Mouse (Mus musculus) stomach, postnatal 0 days (tissue): ENCODE results near the gene Rgs7bp. TPM values are rescaled to one million over a fixed set of nuclear protein-coding genes. Genes with fewer than 3 reads are reported as not detected.
"Not testable (repeated sequence)": the region's sequence is repeated elsewhere in the genome, so short reads cannot be mapped to it uniquely, and the experiment has no call there.

ENCODE experiments used
- ATAC-seq: fragments of 200-750 bp; cut with Nextera tagmentation; 2 replicates; pipeline ENCODE4 v1.8.0; 2017; ENCODE audit not compliant: low FRiP score, low TSS enrichment
- DNase-seq: peaks from one replicate; pipeline ENCODE4 v3.0.0-alpha.2; 2016; ENCODE audit warnings: low spot score
- H3K27ac ChIP-seq: fragments of 300-500 bp; sonication (generic); replicated peaks from 2 replicates; pipeline ENCODE4 v1.5.1; 2014; ENCODE audit warnings: mild to moderate bottlenecking, control low read depth
- H3K27me3 ChIP-seq: fragments of 300-500 bp; sonication (generic); 2 replicates; pipeline ENCODE4 v1.6.1; 2014; ENCODE audit warnings: low read length; ENCODE audit not compliant: control insufficient read depth, insufficient read depth
- H3K36me3 ChIP-seq: fragments of 300-500 bp; sonication (generic); 2 replicates; pipeline ENCODE4 v1.6.1; 2014; ENCODE audit warnings: low read length, mixed read lengths; ENCODE audit not compliant: control insufficient read depth, insufficient read depth
- H3K4me1 ChIP-seq: fragments of 300-500 bp; sonication (generic); replicated peaks from 2 replicates; pipeline ENCODE4 v1.6.1; 2014; ENCODE audit warnings: antibody characterized with exemption; ENCODE audit not compliant: control insufficient read depth, insufficient read depth
- H3K4me2 ChIP-seq: fragments of 300-500 bp; sonication (generic); replicated peaks from 2 replicates; pipeline ENCODE4 v1.6.1; 2014; ENCODE audit warnings: low read depth, mild to moderate bottlenecking, control low read depth, moderate library complexity
- H3K4me3 ChIP-seq: fragments of 300-500 bp; sonication (generic); 2 replicates; pipeline ENCODE4 v1.5.1; 2014; ENCODE audit warnings: low read depth, low read length, control low read depth
- H3K9ac ChIP-seq: fragments of 300-500 bp; sonication (generic); 2 replicates; pipeline ENCODE4 v1.6.1; 2014; ENCODE audit warnings: mild to moderate bottlenecking, low read length, control low read depth, mixed read lengths
- H3K9me3 ChIP-seq: fragments of 300-500 bp; sonication (generic); 2 replicates; pipeline ENCODE4 v1.6.1; 2016; ENCODE audit warnings: low read length; ENCODE audit not compliant: control insufficient read depth
- CTCF ChIP-seq: IDR thresholded peaks from 2 replicates; pipeline ENCODE4 v1.5.1; 2016; ENCODE audit warnings: antibody characterized with exemption, low read depth, mild to moderate bottlenecking, moderate library complexity
- EP300 ChIP-seq: optimal IDR thresholded peaks from 2 replicates; pipeline ENCODE3; 2016; ENCODE audit warnings: antibody characterized with exemption
- WGBS: fragments of 180-500 bp; shearing (Covaris S2); extraction: QIAGEN DNeasy Blood & Tissue Kit; methylation state at CpG from one replicate; pipeline ENCODE4 v1.1.7; 2014; 5-methylcytosine and 5-hydroxymethylcytosine counted together
- polyA plus RNA-seq: library from polyadenylated mRNA; unstranded; fragments of >200 nt; fragmentation: Nextera tagmentation; extraction: Ambion mirVana; gene quantifications from 2 replicates; pipeline ENCODE4 v1.2.1, GENCODE M21; 2015

Gene Rgs7bp
- polyA plus RNA-seq, 1 experiment from 2014 or later, result 1.5 TPM

DNA sequence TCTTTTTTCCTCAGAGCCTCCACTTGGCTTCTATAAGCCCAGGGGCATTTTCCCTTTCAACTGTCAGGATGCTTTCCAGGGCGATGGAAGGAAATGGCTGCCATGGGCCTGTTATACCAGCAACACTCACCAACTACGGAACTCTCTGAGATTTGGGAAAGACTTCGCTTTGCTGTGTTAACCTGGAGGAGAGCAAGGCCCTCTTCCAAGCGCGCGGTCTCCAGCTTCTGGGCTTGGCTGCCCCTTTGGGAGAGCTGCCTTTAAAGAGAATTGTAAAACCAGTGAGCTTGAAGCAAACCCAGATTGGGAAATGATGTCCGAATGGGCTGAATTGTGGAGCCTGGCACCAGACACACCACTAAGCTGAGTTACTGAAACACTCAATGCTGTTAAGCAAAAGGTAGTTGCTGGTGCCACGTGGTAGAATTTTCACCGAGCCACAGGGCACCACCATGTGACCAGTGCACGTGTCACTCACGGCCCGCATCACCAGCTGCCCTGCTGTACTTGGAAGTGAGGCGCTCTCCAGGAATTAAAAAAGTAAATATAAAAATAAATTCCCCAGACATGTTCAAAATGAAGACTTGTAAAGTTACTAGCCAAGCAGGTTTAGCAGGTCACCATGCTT, 115.7 kb downstream of the Rgs7bp start:
- no peaks in the 10 kb centered on the region for H3K9me3 ChIP-seq
- H3K27me3 ChIP-seq, result no peaks in the 10 kb centered on the region
- WGBS, result 63% methylated on average over 13 of the region's 13 CpGs
- H3K4me2 ChIP-seq, result no peak overlapping the region
- no peaks in the 10 kb centered on the region for H3K4me1 ChIP-seq
- H3K36me3 ChIP-seq, result no peaks in the 10 kb centered on the region
- no peak overlapping the region for H3K9ac ChIP-seq
- H3K27ac ChIP-seq, result no peak overlapping the region
- no peak overlapping the region for H3K4me3 ChIP-seq
- DNase-seq (peak; percentile 30), ATAC-seq (peak; percentile 59; the same call in 1 of the 2 replicates)
- no peak for TF ChIP-seq EP300
- no peak for TF ChIP-seq CTCF

DNA sequence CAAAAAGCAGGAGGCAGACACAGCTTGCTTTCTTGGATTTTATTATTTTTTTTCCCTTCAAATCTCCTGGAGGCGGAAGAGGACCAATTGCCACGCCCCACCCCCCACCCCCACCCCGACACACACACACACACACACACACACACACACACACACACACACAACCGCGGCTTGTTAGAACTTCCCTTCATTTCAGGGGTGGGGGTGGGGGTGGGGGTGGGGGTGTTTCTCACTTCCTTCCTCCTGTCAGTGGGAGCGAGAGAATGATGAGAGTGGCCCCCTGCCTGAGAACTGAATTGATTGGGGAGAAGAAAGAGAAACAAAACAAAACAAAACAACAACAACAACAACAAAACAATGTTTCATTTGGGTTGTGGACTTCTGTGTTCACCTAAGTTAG, 117.0 kb downstream of the Rgs7bp start:
- TF ChIP-seq EP300 (no peak), CTCF (no peak)
- Histone ChIP-seq H3K36me3 (no peaks in the 10 kb centered on the region), H3K9ac (no peak overlapping the region), H3K27ac (no peak overlapping the region), H3K4me3 (peak overlapping the region; percentile 3; the same call in 1 of the 2 replicates), H3K4me1 (no peaks in the 10 kb centered on the region), H3K4me2 (peak overlapping the region; percentile 34), H3K27me3 (no peaks in the 10 kb centered on the region), H3K9me3 (no peaks in the 10 kb centered on the region)
- WGBS, result 15% methylated on average over 4 of the region's 6 CpGs
- ATAC-seq (no peak), DNase-seq (no peak)

DNA sequence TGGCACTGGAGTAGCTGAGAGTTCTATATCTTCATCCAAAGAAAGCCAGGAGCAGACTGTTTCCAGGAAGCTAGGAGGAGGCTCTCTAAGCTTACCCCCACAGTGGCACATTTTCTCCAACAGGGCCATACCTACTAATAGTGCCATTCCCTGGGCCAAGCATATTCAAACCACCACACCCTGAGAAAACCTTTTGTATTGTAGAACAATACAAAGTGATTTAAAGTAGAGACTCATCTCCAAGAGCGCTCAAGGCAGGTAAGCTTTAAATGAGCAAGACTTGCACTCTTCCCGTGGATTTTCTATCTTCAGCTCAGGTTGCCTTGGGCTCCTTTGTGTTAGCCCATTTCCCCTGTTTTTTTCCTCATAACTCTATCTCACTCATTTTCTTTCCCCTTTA, 118.1 kb downstream of the Rgs7bp start:
- H3K9me3 ChIP-seq, result no peaks in the 10 kb centered on the region
- ATAC-seq (no peak), DNase-seq (no peak)
- H3K4me1 ChIP-seq, result no peaks in the 10 kb centered on the region
- no peak overlapping the region for H3K4me3 ChIP-seq
- H3K36me3 ChIP-seq, result no peaks in the 10 kb centered on the region
- H3K27me3 ChIP-seq, result no peaks in the 10 kb centered on the region
- no peak overlapping the region for H3K27ac ChIP-seq
- H3K9ac ChIP-seq, result no peak overlapping the region
- no peak for TF ChIP-seq EP300
- no peak for TF ChIP-seq CTCF
- WGBS, result 88% methylated on average over 2 of the region's 2 CpGs
- no peak overlapping the region for H3K4me2 ChIP-seq

DNA sequence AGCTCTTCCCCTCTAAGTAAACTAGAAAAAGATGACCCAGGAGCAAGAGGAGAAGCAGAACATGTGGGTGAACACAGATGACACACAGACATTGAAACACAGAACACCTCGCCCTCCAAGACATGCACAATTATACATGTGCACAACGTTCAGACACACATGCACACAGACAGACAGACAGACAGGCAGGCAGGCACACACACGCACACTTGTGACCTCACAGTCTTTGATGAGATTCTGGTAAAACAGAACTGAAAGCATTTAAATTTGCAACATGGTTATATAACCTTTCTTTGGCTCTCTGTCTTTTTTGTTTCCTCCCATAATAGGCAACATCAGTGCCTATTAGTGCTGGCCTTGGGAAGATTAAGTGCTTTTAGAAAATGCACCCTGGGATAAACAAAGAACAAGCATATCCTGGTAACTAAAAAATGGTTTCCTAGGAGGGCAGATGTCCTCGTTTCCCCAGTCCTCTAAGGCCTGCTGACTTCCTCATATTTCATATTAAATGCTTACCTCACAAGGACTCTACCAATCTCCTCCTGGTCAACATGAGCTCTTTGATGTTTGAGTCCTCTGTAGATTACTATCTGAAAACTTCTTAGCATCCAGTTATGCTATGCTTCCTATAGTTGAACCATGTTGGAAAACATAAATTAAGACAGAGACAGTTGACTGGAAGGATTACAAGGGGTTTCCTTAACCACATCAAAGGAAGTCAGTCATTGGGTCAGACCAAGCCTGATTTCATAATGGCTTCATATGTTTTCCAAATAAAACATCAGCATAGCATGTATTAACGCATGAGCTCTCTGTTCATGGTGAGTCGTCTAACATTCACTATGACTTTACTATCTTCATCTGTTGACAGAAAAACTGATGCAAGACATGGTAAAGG, 122.8 kb downstream of the Rgs7bp start:
- Histone ChIP-seq H3K4me2 (no peak overlapping the region), H3K36me3 (no peaks in the 10 kb centered on the region), H3K27me3 (no peaks in the 10 kb centered on the region), H3K4me3 (no peak overlapping the region), H3K9me3 (no peaks in the 10 kb centered on the region), H3K9ac (no peak overlapping the region), H3K27ac (no peak overlapping the region), H3K4me1 (no peaks in the 10 kb centered on the region)
- TF ChIP-seq EP300 (no peak), CTCF (no peak)
- DNase-seq, result no peak
- ATAC-seq, result no peak
- 64% methylated on average over 6 of the region's 6 CpGs for WGBS

DNA sequence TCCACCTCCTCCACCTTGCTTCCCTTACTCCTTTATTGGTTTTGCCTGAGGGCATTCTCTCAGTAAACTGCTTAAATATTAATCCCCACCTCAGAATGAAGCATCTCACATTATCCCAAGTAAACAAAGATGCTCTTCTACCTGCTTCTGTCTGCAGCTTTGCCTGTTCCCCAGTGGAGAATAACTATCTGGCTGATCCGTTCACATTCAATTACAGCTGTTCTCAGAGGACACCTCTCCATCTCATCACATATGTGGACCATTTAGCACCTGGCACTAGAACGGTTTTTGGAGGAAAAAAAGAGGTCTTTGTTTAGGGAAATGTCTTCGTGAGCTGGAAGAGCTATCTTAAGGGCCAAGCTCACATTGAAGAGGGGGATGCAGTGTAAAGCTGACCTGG, 123.9 kb downstream of the Rgs7bp start:
- no peak for TF ChIP-seq EP300
- TF ChIP-seq CTCF, result no peak
- H3K4me2 ChIP-seq, result no peak overlapping the region
- no peak overlapping the region for H3K9ac ChIP-seq
- DNase-seq, result no peak
- no peaks in the 10 kb centered on the region for H3K4me1 ChIP-seq
- no peaks in the 10 kb centered on the region for H3K36me3 ChIP-seq
- no peak overlapping the region for H3K27ac ChIP-seq
- ATAC-seq, result no peak
- no peaks in the 10 kb centered on the region for H3K27me3 ChIP-seq
- WGBS, result 58% methylated on average over 3 of the region's 3 CpGs
- H3K9me3 ChIP-seq, result no peaks in the 10 kb centered on the region
- H3K4me3 ChIP-seq, result no peak overlapping the region

DNA sequence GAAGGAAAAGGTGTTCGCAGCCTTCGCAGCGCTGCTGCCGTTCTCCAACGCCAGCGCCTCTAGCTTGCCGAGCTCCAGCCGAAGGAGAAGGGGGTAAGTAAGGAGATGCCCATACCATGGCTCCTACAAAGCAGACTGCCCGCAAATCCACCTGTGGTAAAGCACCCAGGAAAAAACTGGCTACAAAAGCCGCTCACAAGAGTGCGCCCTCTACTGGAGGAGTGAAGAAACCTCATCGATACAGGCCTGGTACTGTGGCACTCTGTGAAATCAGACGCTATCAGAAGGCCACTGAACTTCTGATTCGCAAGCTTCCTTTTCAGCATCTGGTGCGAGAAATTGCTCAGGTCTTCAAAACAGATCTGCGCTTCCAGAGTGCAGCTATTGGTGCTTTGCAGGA, 136.1 kb downstream of the Rgs7bp start:
- ATAC-seq (no peak), DNase-seq (no peak)
- no peaks in the 10 kb centered on the region for H3K9me3 ChIP-seq
- WGBS, result 79% methylated on average over 16 of the region's 16 CpGs
- no peaks in the 10 kb centered on the region for H3K27me3 ChIP-seq
- H3K27ac ChIP-seq, result no peak overlapping the region
- no peak overlapping the region for H3K4me3 ChIP-seq
- H3K4me1 ChIP-seq, result no peaks in the 10 kb centered on the region
- no peaks in the 10 kb centered on the region for H3K36me3 ChIP-seq
- no peak overlapping the region for H3K4me2 ChIP-seq
- H3K9ac ChIP-seq, result no peak overlapping the region
- TF ChIP-seq EP300 (no peak), CTCF (peak; percentile 71)

DNA sequence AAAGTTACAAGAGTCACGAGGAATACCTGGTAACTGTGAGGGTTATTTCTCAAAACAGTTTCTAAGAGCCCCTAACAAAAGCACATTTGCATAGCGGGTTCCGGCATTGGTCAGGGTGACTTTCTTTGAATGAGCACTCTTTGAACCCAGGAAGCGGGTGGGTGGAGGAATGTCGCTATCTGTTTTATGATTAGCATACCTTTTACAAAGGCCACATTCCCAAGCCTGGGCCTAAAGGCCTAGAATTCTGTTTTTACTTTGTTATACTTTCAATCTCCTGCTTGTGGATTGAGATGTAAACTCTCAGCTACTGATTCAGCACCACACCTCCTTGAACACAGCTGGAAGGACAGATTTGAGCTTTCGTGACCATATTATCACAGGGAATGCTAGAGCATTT, 138.0 kb downstream of the Rgs7bp start:
- H3K27ac ChIP-seq, H3K4me2 ChIP-seq, H3K9ac ChIP-seq, H3K9me3 ChIP-seq, H3K4me1 ChIP-seq, H3K4me3 ChIP-seq, ATAC-seq, DNase-seq, H3K27me3 ChIP-seq, H3K36me3 ChIP-seq: not testable (repeated sequence)
- WGBS, result 84% methylated on average over 6 of the region's 6 CpGs
